Mouse (Mus musculus) CD4-positive, CD25-positive, alpha-beta regulatory T cell, adult 4 months (primary cell): ENCODE measurements around the gene Cr1l. TPM values are rescaled to one million over a fixed set of nuclear protein-coding genes. Genes with fewer than 3 reads are reported as not detected.

Experiments used
- ATAC-seq: one replicate; pipeline ENCODE4 v1.8.0; 2017
- polyA plus RNA-seq, 2 experiments: library from polyadenylated mRNA; unstranded; fragments of 100-300 nt; shearing (Covaris generic); gene quantifications; one replicate each; pipeline ENCODE4 v1.2.1; 2017

Gene Cr1l
- 100 to 1,000 TPM; 135 to 168 TPM for polyA plus RNA-seq

DNA sequence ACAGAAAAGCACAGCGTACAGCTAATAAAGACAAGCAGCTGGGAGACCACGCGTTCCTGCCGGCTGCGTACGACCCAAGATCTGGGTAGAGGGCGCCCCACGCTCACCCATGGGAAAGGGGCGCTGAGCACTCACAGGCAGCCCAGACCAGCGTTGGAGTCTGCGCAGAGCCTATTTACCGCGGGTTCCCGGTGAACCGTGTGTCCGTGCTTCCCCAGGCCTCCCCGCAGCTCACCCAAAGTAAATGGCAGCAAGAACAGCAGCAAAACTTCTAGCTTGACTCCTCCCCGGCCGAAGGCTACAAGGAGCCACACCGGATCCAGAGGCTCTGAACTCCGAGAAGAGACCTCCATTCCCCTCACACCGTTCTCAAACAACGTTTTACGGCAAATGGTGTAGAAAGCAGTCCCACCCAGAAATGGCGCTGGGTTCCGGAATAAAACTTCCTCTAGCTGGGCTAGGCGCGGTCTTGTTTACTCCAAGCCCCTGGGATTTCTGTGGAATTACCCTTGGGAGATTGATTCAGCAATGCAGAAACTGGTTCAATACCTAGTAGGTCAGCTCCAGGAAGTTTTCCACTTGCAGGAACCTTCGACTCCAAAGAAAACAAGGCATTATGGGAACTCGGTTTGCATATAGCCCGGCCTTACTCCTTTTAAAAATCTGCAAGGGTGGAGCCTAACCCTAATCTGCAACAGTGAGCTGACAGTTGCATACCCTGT, at the start of gene Cr1l:
Gene Cr1l, minus strand, starts transcription at position 634 of the 722 bp plus-strand sequence.
- peak; percentile 86 for ATAC-seq

DNA sequence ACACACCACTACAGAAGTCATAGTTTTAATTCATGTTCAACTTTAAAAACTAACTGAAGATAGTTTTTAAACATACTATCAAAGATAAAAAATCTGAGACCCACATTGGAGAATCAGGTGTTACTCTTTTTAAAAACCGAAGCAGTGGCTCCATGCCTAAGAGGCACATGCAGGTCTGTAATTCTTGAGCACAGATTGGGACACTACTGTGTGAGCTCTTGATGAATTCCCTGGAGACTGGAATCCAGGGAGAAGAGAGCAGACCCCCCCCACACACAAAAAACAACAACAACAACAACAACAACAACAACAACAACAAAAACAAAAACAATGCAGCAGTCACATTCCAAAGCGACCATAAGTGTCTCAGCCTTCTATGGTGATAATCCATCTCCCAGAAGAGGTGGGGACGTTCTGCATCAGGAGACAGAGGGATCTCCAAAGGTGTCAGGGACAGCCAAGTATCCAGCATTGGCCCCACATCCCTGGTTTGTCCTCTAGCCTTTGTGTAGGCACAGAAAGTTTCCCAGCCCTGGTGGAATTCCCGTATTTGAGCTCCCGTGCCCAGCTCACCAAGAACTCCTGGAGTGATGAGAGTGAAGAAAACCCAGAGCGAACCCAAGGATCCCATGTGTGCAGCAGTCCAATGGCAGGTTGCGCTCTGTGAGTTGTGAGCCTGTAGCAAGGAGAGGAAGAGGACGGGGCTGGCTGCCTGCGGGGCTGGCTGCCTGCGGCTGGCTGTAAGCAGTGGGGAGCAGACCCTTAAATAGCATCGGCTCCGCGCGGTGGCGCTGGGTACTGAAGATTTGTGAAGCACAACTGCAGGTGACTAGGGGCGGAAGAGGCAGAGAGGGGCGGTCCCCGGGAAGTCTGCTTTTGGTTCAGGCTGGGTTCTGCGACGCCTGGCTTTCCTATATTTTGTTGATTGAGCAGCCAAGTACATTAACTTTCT, 44.9 kb upstream of the Cr1l start, which contains the start of gene Cr2:
Gene Cr2, minus strand, starts transcription at position 737 of the 952 bp plus-strand sequence.
- peak; percentile 97 for ATAC-seq

DNA sequence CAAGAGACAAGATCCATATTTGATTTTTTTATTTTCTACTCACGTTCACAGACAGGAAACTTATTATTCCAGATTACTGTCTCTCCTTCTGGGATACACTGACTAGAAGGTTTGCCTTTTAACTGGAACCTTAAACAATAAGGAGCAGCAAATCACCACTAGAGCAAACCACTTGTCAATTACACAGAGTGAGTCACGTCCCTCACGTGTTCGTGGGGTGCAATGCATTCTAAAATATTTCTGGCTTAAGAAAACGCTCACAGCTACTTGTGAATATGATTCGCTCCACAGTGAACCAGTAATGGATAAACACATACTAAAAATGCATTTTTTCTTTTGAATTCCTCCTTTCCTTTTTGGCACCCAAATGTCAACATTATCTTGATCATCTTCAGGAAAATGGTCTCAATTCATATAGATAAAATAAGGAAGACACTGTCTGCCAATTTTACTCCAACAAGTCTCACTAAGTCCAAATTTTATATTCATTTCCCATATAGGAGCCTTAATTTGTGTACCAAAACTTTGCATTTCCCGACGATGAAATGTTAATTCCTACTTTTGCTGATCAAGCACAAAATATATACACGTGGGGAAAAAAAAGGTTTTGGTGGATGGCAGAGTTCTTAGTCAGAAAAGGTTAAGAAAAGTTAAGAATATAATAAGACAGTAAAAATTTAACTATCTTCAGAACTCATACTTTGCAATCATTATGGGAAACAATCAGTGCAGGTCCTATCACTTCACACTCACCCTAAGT, 33.8 kb upstream of the Cr1l start:
- ATAC-seq = no peak

DNA sequence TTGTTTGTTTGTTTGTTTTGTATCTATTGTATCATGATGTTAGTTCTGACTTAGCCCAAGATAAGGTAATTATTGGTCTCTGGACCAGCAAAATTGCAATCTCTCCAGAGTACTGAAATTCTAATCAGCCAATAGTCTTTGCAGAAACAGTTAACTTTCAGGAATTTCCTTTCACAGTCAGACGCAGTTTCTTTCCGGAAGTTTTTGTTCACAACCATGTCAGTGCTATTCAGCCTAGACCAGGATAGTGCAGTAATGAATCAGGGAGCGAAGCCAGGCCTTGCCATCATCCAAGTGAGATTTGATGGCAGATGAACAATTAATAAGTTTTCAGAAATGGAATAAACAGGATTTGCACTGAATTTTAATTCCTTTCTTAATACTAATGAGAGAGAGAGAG, 684 bp upstream of the Cr1l start:
- ATAC-seq = no peak

DNA sequence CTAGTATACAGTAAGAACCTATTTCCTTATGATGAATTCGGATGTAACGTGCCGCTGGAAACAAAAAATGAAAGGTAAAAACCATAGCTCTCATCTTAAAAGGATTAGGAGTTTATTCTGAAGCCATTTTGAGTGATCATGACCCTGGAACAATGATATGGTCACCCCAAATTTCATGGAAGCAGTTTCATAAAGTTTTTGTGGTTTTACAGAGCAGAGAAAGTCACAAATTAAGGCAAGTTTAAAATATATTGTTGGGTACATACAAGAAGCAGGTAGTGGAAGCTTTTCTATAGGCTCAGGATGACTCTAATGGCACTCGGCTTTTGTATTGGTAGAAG, 259 bp upstream of the Cr1l start:
- ATAC-seq = peak; percentile 2

DNA sequence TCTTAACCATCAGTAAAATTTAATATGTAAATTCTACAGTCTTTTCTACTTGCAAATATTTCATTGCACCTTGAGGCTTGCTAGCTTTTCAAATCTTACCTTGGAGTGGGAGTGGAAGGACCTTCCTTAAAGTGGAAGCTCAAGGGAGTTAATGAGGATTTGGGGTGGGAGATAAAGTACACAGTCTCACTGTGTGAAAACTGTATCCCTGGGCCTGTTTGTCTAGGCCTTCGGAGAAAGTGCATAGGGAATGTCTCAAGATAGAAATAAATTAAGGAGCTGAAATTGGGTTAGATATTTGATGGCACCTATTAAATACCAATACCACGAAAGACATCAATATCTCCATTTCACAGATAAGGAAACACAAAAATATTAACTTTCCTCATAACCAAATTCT, 907 bp downstream of the Cr1l start:
- no peak for ATAC-seq

DNA sequence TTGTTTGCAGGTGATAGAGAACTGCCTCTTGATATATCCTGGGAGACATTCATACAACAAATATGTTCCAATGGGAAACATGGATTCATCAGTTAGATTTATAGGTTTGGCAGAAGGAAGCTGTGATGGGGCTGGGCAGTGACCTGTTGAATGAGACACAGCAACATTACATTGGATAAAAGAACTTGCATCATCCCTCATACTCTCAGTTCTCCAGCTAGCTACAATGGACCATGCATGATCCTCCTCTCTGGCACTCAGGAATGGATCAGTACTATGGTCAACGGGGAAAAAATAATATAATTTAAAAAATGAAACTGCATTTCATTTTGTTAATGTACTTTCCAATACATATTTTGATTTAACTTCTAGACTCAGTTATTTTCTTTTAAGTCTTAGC, 1.5 kb downstream of the Cr1l start:
- no peak for ATAC-seq

DNA sequence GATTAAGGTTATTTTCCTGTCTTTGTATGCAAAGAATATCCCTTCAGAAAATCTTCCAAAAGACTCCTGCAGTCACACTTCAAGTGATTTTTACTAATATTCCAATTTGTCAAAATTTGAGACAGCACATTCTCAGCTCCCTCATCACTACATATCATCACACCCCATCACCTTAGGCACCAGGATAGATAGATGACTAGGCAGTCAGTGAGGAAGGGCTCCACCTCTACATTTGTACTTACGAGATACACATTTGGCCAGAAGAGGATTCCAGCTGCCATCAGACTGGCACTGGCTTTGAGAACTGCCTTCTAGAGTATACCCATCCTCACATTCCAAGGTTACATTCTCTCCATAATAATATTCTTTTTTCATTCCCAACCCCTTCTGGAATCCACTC, 17.0 kb downstream of the Cr1l start:
- ATAC-seq = no peak

DNA sequence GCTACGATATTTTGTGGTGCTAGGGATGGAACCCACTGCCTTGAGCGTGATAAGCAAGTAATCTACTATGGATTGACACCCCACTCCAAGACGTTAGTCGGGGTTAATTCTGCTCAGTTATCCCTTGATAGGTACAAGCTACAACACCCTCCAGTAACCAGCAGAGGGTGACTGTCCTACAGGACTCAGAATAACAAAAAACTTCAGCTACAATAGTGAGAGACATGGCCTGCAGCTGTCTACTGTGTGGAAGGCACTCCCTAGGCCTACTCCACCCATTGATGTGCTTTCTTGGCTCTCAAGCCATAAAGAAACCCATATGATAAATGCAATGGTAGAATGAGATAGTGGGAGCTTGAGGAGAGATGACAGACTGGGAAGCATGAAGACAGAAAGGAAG, 17.8 kb downstream of the Cr1l start:
- no peak for ATAC-seq

DNA sequence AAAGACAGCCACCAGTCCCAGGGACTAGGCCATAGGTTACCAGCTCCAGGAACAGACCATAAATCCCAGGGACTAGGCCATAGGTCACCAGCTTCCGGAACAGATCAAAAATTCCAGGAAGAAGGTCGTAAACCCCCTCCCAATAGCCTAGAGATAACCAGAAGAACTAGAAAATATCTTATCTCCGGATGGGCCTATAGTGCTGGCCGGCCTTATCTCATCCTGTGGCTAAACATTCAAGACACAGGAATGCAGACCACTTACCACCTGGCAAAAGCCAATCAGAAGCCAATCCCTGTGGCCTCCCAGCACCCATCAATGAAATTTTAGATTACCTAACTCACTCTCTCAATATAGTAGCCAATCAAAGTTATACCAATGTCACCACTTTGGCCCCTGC, 30.7 kb downstream of the Cr1l start:
- ATAC-seq = no peak

DNA sequence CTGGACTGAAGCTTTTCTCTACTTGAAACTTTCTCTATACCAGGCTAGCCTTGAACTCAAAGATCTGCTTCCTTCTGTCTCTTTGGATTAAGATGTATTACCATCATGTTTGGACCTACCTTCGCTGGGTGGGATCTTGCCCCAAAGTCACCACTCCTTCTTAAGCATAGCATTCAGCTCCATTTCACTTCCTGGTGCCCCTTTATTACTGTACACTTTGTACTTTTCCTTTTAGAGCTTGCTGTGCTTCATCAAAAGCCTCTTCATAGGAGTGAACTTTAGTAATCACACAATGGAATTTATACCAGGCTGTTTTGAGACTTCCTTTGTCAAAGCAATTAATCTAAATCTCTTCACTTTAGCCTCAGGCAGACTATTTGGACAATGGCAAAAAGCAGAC, 33.4 kb downstream of the Cr1l start:
- ATAC-seq = no peak

DNA sequence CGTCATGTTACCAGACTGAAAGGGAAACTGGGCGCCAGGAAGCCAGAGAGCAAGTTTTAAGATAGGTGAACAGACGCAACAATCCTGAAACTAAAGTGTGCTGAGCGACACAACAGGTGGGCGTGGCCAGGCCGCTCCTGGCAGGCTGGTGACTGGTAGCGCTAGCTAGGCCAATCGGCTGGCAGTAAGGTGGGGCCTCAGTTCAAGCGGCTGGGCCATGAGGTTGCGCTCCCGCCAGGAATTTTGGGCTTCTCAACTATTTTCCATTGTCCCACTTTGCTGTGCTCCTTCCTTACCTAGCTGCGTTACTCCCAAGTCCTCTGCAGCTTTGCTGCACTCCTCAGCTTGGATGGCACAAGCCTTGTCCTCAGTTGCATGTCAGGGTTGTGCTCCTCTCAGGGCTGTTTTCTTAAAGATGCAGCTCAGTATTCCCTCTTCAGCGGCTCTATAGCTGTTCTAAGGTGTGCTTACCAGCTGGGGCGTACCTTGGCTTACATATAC, 39.1 kb downstream of the Cr1l start, which contains the start of gene Cd46:
Gene Cd46, minus strand, starts transcription at position 30 of the 501 bp plus-strand sequence.
- peak; percentile 95 for ATAC-seq

DNA sequence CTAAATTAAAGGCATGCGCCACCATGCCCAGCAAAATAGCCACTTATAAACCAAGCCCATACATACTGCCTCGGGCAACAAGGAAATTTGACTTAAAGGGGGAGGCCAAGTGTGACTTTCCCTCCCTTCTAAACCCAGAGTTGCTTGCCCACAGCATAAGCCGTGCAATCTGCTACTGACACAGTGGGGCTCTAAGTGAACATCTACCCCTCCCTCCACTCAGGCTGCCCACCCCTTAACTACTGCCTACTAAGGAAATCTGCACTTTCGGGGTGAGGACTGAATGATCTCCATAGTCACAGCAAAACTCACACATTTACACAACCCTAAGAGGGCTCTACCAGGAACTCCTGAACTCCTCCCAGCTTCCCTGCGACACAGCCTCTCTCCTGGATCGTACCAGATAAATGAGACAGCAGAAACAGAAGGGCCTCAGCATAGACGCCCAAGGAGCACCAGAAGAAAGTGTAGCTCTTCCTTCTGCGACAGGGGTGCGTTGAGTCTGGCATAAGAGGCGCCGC, 39.6 kb downstream of the Cr1l start:
- ATAC-seq = no peak

DNA sequence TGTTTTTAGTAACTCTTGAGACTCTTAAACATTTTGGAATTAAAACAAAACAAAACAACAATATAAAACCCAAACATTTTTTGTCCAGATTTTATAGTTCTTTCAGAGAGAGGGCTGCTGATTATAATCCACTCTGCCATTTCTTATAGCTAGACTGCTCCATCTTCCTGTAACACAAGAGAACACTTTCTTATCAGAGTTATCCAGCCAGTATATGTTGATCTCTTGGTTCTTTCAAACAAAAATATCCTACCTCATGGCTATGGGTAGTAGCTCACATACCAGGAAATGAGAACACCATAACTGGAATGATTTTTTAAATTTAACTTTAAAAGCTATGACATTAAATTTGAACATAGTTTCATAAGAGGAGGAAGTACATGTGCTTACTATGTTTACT, 49.2 kb downstream of the Cr1l start:
- ATAC-seq = no peak

Other genes with a start within 250 kb of the Cr1l start
- under 1 TPM in 1 of 2 experiments, not detected in 1; 0.48 TPM for gene Cd34, start 192.8 kb downstream of the Cr1l start, polyA plus RNA-seq
- gene Cd46, start 39.3 kb downstream of the Cr1l start, polyA plus RNA-seq = 1 to 10 TPM; 3.2 to 3.9 TPM
- 1 to 10 TPM; 2.5 to 3.5 TPM for gene Cr2, start 45.1 kb upstream of the Cr1l start, polyA plus RNA-seq